Mouse (Mus musculus): ENCODE data around the gene Scgb1a1.

Scgb1a1 gene

GRCm38 (mm10) chr19:9106096-9106495 is 18.3 kb upstream of the Scgb1a1 start:
- POLR2A ChIA-PET, result interaction anchor here in 2 of 4 experiments (0.6 to 3.6 kb wide), 25 partner anchors 8 to 390 kb away, joined by 3 to 26 read pairs (median 4); partner anchors contain the start of genes Eef1g (in 1 of the 2), Slc3a2 (in 1 of the 2), Ttc9c (in 1 of the 2) and Ubxn1 (in 1 of the 2)
- CTCF ChIA-PET, result interaction anchor here in 2 of 4 experiments (0.5 to 1.5 kb wide), 6 partner anchors 23 to 1633 kb away, joined by 3 to 10 read pairs (median 3); no protein-coding TSS in a partner anchor

GRCm38 (mm10) chr19:9105101-9105685 is 17.4 kb upstream of the Scgb1a1 start:
- CTCF ChIA-PET, result interaction anchor here in 1 of 4 experiments (1.5 kb wide), 1 partner anchor 245 kb away, joined by 6 read pairs; no protein-coding TSS in a partner anchor
- POLR2A ChIA-PET, result interaction anchor here (0.7 to 3.6 kb wide), 21 partner anchors 9 to 389 kb away, joined by 3 to 26 read pairs (median 4); partner anchors contain the start of genes Ttc9c (in 1 of the 4) and Tut1 (in 1 of the 4)

DNA sequence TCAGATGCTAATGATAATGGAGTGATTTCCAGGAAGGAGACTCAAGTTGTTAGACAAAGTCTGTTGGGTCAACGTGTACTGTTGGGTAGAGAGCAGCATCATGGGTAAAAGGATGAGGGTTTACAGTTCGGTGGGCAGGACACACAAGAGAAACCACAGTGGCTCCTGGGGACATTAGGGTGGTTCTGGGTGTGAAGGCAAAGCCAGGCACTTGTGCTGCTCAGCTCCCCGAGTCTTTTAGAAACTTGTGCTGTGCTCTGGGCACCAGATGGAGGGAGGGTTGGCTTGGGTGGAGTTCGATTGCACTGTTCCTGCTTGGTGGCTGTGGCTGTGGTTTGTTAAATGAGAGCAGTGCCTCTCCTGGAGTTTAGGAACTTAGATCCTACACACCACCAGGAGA is 16.2 kb upstream of the Scgb1a1 start:
- ChIA-PET POLR2A (interaction anchor here in 2 of 4 experiments (0.8 to 3.6 kb wide), 13 partner anchors 22 to 231 kb away, joined by 3 to 26 read pairs (median 4); partner anchors contain the start of genes Eef1g (in 1 of the 2) and Tut1 (in 1 of the 2)), CTCF (interaction anchor here in 2 of 4 experiments (1.1 kb wide), 2 partner anchors 21 to 22 kb away, joined by 3 to 5 read pairs; no protein-coding TSS in a partner anchor)

DNA sequence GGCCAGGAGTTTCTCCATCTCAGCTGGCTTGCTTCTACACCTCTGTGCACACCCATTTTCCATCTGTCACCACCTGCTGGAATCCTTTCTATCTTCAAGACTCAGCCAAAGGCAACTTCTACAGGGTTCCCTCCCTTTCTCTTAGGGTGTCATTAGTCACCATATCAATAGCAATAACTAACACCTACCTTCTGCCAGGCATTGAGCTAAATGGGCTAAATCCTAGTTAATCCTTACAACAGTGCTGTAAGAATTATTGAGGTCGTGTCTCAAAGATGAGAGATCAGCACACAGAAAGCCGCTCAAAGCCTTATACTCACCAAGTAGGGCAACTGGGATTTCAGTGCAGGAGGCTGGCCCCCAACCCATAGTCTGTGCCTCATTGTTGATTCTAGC is 13.3 kb upstream of the Scgb1a1 start:
- CTCF ChIA-PET, result no interaction called here
- POLR2A ChIA-PET, result interaction anchor here in 3 of 4 experiments (0.6 to 2.5 kb wide), 13 partner anchors 16 to 1712 kb away, joined by 3 to 8 read pairs (median 3); partner anchors contain the start of genes 1810009A15Rik (in 1 of the 3), Eef1g (in 1 of the 3), Gm49416 (in 1 of the 3) and Gng3 (in 1 of the 3)

GRCm38 (mm10) chr19:9100297-9101061 is 12.7 kb upstream of the Scgb1a1 start:
- ChIA-PET CTCF (interaction anchor here in 2 of 4 experiments (0.8 to 1.6 kb wide), 2 partner anchors 10 to 18 kb away, joined by 3 read pairs; no protein-coding TSS in a partner anchor), POLR2A (interaction anchor here in 3 of 4 experiments (0.6 to 2.8 kb wide), 15 partner anchors 18 to 1712 kb away, joined by 3 to 13 read pairs (median 5); partner anchors contain the start of genes Eef1g (in 2 of the 3), 1810009A15Rik (in 1 of the 3), Ahnak (in 1 of the 3) and Gm49416 (in 1 of the 3))

GRCm38 (mm10) chr19:9099751-9100150 is 12.0 kb upstream of the Scgb1a1 start:
- ChIA-PET POLR2A (interaction anchor here in 3 of 4 experiments (0.5 to 2.8 kb wide), 20 partner anchors 9 to 377 kb away, joined by 3 to 13 read pairs (median 4); partner anchors contain the start of genes Eef1g (in 2 of the 3), Slc3a2 (in 2 of the 3) and Ahnak (in 1 of the 3)), CTCF (interaction anchor here (0.6 to 1.6 kb wide), 6 partner anchors 9 to 121 kb away, joined by 3 to 4 read pairs (median 3); no protein-coding TSS in a partner anchor)

- ChIA-PET POLR2A (interaction anchor here in 1 of 4 experiments (1.3 to 2.1 kb wide), 4 partner anchors 15 to 108 kb away, joined by 3 to 8 read pairs (median 5); no protein-coding TSS in a partner anchor), CTCF (no interaction called here)
Observed at GRCm38 (mm10) chr19:9097441-9097840, 9.7 kb upstream of the Scgb1a1 start.

GRCm38 (mm10) chr19:9095111-9095510 is 7.4 kb upstream of the Scgb1a1 start:
- ChIA-PET CTCF (interaction anchor here in 1 of 4 experiments (1.0 to 1.3 kb wide), 2 partner anchors 13 to 102 kb away, joined by 3 to 5 read pairs; no protein-coding TSS in a partner anchor), POLR2A (interaction anchor here in 3 of 4 experiments (0.5 to 4.3 kb wide), 12 partner anchors 8 to 382 kb away, joined by 3 to 23 read pairs (median 5); no protein-coding TSS in a partner anchor)

GRCm38 (mm10) chr19:9090709-9091108 is 3.0 kb upstream of the Scgb1a1 start:
- POLR2A ChIA-PET, result interaction anchor here in 2 of 4 experiments (0.6 to 3.0 kb wide), 17 partner anchors 8 to 253 kb away, joined by 3 to 11 read pairs (median 4); partner anchors contain the start of genes Eef1g (in 2 of the 2), Bscl2 (in 1 of the 2) and Gng3 (in 1 of the 2)
- CTCF ChIA-PET, result interaction anchor here in 3 of 4 experiments (0.6 to 2.0 kb wide), 7 partner anchors 8 to 239 kb away, joined by 3 to 9 read pairs (median 3); no protein-coding TSS in a partner anchor

DNA sequence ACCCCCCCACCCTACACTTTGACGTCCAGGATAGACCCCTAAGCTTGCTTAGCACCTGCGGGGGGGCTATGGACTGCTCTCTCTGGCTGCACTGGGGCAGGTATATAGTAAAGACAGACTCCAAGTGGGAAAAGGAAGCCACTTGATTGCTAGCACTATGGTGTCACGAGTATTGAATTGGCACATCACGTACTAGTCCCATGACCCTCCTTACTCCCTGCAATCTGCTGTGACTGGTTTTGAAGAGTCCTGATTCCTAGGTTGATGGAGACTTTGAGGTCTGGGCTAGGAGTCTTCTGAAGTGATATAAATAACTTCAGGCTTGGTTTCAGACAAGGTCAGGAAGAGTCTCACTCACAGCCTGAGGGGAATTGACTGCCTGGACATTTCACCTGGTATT is 2.4 kb upstream of the Scgb1a1 start:
- ChIA-PET POLR2A (interaction anchor here in 3 of 4 experiments (0.6 to 3.0 kb wide), 18 partner anchors 8 to 253 kb away, joined by 3 to 11 read pairs (median 4); partner anchors contain the start of genes Eef1g (in 2 of the 3), Bscl2 (in 1 of the 3) and Gng3 (in 1 of the 3)), CTCF (interaction anchor here (0.6 to 2.0 kb wide), 10 partner anchors 7 to 1721 kb away, joined by 3 to 9 read pairs (median 4); no protein-coding TSS in a partner anchor)

- ChIA-PET CTCF (interaction anchor here in 3 of 4 experiments (0.7 to 5.5 kb wide), 4 partner anchors 11 to 104 kb away, joined by 3 to 60 read pairs (median 36); partner anchors contain the start of gene Ahnak (in 1 of the 3)), POLR2A (interaction anchor here (1.0 to 14.1 kb wide), 24 partner anchors 11 to 327 kb away, joined by 4 to 395 read pairs (median 24); partner anchors contain the start of genes Ahnak (in 2 of the 4), Eef1g (in 2 of the 4), B3gat3 (in 1 of the 4) and Gng3 (in 1 of the 4))
Observed at GRCm38 (mm10) chr19:9083892-9084291, 3.9 kb downstream of the Scgb1a1 start.

DNA sequence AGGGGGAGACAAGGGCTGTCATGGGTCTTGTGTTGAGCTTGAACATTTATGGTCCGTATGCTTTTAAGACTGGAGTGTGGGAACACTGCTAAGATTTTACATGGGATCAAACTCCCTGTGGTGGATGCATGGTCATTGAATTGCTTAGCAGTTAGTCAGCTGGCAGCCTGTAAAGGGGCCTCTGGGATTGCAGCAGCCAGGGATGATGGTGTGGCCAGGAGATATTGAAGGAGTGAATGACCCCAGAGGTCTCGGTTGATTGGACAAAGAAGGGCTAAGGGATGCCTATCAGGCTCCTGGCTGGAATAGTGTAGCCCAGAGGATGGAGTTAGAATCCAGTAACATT is 4.8 kb downstream of the Scgb1a1 start:
- POLR2A ChIA-PET, result interaction anchor here (0.6 to 14.1 kb wide), 97 partner anchors 8 to 370 kb away, joined by 3 to 395 read pairs (median 7); partner anchors contain the start of genes 1810009A15Rik (in 3 of the 4), Ahnak (in 3 of the 4), Eef1g (in 3 of the 4) and Gm49416 (in 3 of the 4)

DNA sequence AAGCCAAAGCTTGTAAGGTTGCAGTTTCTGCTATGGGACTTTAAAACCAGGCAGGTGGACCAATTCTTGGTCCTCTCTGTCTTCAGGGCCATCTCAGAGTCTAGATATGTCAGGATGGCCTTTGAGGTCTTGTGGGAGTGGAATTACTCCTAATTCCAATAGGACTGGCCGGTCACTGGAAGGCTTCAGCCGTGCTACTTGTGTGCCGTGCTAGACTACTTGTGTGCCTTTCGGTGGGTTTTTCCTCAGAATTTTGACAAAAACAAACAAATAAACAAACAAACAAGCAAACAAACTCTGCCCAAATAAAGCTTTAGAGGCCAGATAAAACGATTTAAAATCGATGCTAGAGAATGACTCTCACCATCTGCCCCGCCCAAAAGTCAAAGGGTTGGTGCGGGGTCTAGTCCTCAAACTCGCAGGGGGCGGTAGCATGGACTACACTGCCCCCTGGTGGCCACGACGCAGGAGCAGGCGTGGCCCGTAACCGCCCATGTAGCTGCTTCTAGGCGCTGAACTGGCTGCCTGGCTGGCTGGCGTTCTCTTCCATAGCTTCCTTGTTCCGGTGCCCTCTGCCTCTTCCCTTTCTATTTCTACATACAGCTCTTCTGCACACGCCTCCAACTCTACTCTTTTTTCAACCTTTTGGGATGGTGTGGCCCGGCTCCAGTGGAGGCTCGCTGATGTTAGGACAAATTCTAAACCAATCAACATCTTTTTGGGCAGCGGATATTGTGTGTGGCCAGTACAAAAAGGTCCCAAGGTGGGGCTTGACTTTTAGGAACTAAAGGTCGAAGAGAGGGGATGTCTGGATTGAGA is 5.4 kb downstream of the Scgb1a1 start:
- POLR2A ChIA-PET, result interaction anchor here (0.5 to 14.1 kb wide), 116 partner anchors 8 to 369 kb away, joined by 3 to 395 read pairs (median 5); partner anchors contain the start of genes 1810009A15Rik (in 3 of the 4), Ahnak (in 3 of the 4), Eef1g (in 3 of the 4) and Gm49416 (in 3 of the 4)

More for the DNA sequence above, 4.8 kb downstream of the Scgb1a1 start:
- CTCF ChIA-PET, result interaction anchor here (0.5 to 5.5 kb wide), 64 partner anchors 8 to 755 kb away, joined by 3 to 60 read pairs (median 4); partner anchors contain the start of genes Ahnak (in 2 of the 4), Eef1g (in 2 of the 4), Gng3 (in 2 of the 4) and 1810009A15Rik (in 1 of the 4)

DNA sequence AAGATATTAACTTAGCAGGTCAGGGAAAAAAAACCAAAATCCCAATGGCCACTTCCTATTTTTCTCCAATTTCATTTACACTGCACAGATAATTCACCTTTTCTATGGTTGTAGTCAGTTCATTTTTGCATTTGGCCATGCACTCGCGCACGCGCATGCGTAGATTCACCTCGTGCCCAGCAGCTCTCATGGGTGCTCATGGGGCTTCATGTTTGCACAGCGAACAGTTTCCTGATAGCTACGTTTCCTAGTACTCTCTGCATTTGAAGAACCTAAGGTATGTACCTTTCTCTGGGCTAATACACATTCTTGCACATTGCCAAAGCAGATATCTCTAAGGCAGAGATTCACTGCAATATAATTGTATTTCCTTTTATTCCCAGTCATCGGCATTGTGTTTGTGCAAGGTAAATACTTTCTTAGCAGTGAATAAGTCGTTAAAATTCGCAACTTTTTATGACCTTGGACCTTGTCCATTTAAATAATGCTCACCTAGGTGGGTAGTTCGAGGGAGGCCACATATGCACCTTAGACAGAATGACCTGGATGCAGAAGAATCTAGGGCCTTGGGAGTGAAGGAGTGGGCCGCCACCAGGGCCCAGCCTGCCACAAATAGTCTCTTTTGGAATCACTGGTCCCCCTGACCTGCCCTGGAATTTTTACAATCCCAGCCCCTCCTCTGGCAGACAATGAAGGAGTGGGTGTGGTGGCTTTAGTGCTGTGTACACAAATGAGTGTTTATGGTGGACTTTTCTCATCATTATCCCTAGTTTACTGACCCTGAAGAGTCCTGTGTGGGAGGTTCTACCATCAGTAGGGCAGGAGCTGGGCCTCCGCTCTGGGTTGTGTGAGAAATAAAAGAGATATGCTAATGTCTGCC is 6.2 kb downstream of the Scgb1a1 start:
- ChIA-PET CTCF (interaction anchor here (0.6 to 5.5 kb wide), 40 partner anchors 8 to 870 kb away, joined by 3 to 60 read pairs (median 6); partner anchors contain the start of genes Gng3 (in 2 of the 4), 1810009A15Rik (in 1 of the 4), Ahnak (in 1 of the 4) and Gm49416 (in 1 of the 4)), POLR2A (interaction anchor here (0.6 to 14.1 kb wide), 113 partner anchors 8 to 368 kb away, joined by 3 to 395 read pairs (median 6); partner anchors contain the start of genes Ahnak (in 3 of the 4), Eef1g (in 3 of the 4), Slc3a2 (in 3 of the 4) and 1810009A15Rik (in 2 of the 4))

More for the DNA sequence above, 5.4 kb downstream of the Scgb1a1 start:
- CTCF ChIA-PET, result interaction anchor here (0.5 to 5.5 kb wide), 68 partner anchors 8 to 869 kb away, joined by 3 to 60 read pairs (median 4); partner anchors contain the start of genes Ahnak (in 2 of the 4), Eef1g (in 2 of the 4), Gng3 (in 2 of the 4) and 1810009A15Rik (in 1 of the 4)

DNA sequence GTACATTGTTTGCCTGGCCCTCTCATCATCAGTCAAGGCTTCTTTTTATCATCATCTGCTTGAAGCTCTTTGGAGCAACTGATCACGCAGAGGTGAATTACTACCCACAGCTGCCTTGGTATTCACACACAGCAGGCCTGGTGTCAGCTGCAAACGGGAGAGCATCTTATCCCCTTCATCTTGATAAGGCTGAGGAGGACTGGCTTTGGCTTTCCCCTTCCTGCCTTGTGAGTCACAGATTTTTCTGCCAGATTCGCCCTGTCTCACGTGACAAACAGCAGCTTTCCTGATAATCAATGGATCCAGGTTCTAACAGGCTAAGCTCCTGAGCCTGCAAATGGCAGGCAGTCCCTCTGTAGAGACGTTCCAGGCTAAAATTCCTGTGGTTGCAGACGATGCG is 7.8 kb downstream of the Scgb1a1 start:
- ChIA-PET POLR2A (interaction anchor here (0.7 to 14.1 kb wide), 45 partner anchors 8 to 366 kb away, joined by 3 to 395 read pairs (median 4); partner anchors contain the start of genes Ahnak (in 3 of the 4), Eef1g (in 2 of the 4), Slc3a2 (in 2 of the 4) and 1810009A15Rik (in 1 of the 4)), CTCF (interaction anchor here in 2 of 4 experiments (0.5 to 0.8 kb wide), 2 partner anchors 33 to 85 kb away, joined by 3 read pairs; no protein-coding TSS in a partner anchor)
